ENCODE assay signal across 8 mouse cellular contexts in the genomic region with DNA sequence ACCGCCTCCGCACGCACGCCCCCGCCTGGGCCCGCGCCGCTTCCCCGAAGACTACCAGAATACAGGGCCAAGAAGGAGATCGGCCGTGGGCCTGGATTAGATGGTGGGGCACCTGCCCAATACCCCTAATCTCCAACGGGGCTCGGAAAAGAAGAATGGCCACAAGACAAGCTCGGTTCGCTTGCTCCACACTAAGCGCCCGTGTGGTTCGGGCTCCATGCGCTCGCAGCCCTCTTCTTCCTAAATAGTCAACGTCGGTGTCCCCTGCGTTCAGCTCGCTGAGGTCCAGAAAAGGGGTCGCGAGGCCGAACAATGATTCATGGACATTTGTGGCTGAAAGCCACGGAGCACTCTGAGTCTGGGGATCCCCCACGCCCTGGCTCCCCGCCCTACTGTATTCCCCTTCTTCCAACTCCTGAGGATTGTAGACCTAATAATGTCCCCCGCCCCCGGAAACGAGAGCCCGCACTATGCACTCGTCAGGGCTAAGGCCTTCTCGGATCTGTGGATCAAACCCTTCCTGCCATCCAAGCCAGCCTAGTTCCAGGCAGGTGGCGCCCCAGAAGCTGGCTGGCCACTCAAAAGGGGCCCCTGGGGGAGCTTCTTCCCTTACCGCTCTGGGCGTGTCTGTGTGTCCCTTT. TPM values are rescaled to one million over a fixed set of nuclear protein-coding genes. Genes with fewer than 3 reads are reported as not detected.
DNase-seq lines count a peak whose midpoint lies in the region; ATAC-seq lines count a peak whose summit lies in the region.

No protein-coding gene starts in this region.

- H3K4me3 ChIP-seq in lung, embryonic 16.5 days (ENCODE audit: low read length): peak overlapping the region; percentile 58
- H3K4me3 ChIP-seq in heart, embryonic 16.5 days (ENCODE audit: low read length): peak overlapping the region; percentile 66
- peak overlapping the region; percentile 57 for H3K4me3 ChIP-seq in midbrain, embryonic 11.5 days (ENCODE audit: low read depth, low read length)

- peaks cover 57% of the 10 kb centered on the region for H3K4me1 ChIP-seq in lung, embryonic 16.5 days (replicated peaks; ENCODE audit: control insufficient read depth, insufficient read depth, low read length)
- peaks cover 39% of the 10 kb centered on the region for H3K4me1 ChIP-seq in heart, embryonic 16.5 days (ENCODE audit: control insufficient read depth, insufficient read depth, low read length)
- H3K4me1 ChIP-seq in midbrain, embryonic 11.5 days (ENCODE audit: control insufficient read depth, insufficient read depth, low read length): peaks cover 32% of the 10 kb centered on the region

- H3K36me3 ChIP-seq in lung, embryonic 16.5 days (ENCODE audit: control insufficient read depth, insufficient read depth, low read length): no peaks in the 10 kb centered on the region
- no peaks in the 10 kb centered on the region for H3K36me3 ChIP-seq in heart, embryonic 16.5 days (ENCODE audit: control insufficient read depth, insufficient read depth)
- H3K36me3 ChIP-seq in midbrain, embryonic 11.5 days (ENCODE audit: control insufficient read depth, insufficient read depth, low read length): no peaks in the 10 kb centered on the region

- under 1% methylated on average over 31 of the region's 39 CpGs for WGBS in lung, embryonic 16.5 days
- WGBS in heart, embryonic 16.5 days: under 1% methylated on average over 35 of the region's 39 CpGs
- WGBS in midbrain, embryonic 11.5 days: 1% methylated on average over 39 of the region's 39 CpGs

- H3K9ac ChIP-seq in lung, embryonic 16.5 days (ENCODE audit: low read length): peak overlapping the region; percentile 63
- peak overlapping the region; percentile 70 for H3K9ac ChIP-seq in heart, embryonic 16.5 days (ENCODE audit: low read length)
- H3K9ac ChIP-seq in midbrain, embryonic 11.5 days (ENCODE audit: low read length): peak overlapping the region; percentile 72

- peak overlapping the region; percentile 99 for H3K4me2 ChIP-seq in lung, embryonic 16.5 days (ENCODE audit: low read depth, low read length)
- H3K4me2 ChIP-seq in heart, embryonic 16.5 days (ENCODE audit: low read depth, low read length): peak overlapping the region; percentile 99
- H3K4me2 ChIP-seq in midbrain, embryonic 11.5 days: peak overlapping the region; percentile 99

- H3K27me3 ChIP-seq in lung, embryonic 16.5 days (ENCODE audit: control insufficient read depth, insufficient read depth, low read depth, low read length): peaks cover 64% of the 10 kb centered on the region
- peaks cover 77% of the 10 kb centered on the region for H3K27me3 ChIP-seq in heart, embryonic 16.5 days (ENCODE audit: control insufficient read depth, insufficient read depth, low read length)
- H3K27me3 ChIP-seq in midbrain, embryonic 11.5 days (ENCODE audit: control insufficient read depth, insufficient read depth, low read length): peaks cover 73% of the 10 kb centered on the region

- ATAC-seq in lung, embryonic 16.5 days (ENCODE audit: low read depth): no peak
- ATAC-seq in heart, embryonic 16.5 days (replicated peaks; ENCODE audit: extremely low read depth, insufficient read depth, low FRiP score): no peak
- no peak for ATAC-seq in midbrain, embryonic 11.5 days (ENCODE audit: low FRiP score)

- H3K27ac ChIP-seq in lung, embryonic 16.5 days (ENCODE audit: low read length): no peak overlapping the region
- no peak overlapping the region for H3K27ac ChIP-seq in heart, embryonic 16.5 days (ENCODE audit: low read length)
- H3K27ac ChIP-seq in midbrain, embryonic 11.5 days (ENCODE audit: low read depth, low read length): no peak overlapping the region

- H3K9me3 ChIP-seq in lung, embryonic 16.5 days (ENCODE audit: control insufficient read depth, low read length): no peaks in the 10 kb centered on the region
- H3K9me3 ChIP-seq in heart, embryonic 16.5 days (replicated peaks; ENCODE audit: control insufficient read depth, low read length): no peaks in the 10 kb centered on the region
- no peaks in the 10 kb centered on the region for H3K9me3 ChIP-seq in midbrain, embryonic 11.5 days (ENCODE audit: control insufficient read depth, low read length)

- no peak for DNase-seq in lung, postnatal 36 days
- DNase-seq in cerebellum, postnatal 25 days: peak; percentile 73 to 74
- DNase-seq in midbrain, embryonic 11.5 days (ENCODE audit: low spot score, missing footprints): peak; percentile 96
- no peak for DNase-seq in testis, postnatal 10 days (ENCODE audit: low spot score)
- DNase-seq in adrenal gland, postnatal 14 days: no peak
- no peak for DNase-seq in lung, postnatal 14 days

RNA-seq across cellular contexts. Expression of gene Nptx1, which starts 0.5 kb away (rescaled TPM):
- polyA plus RNA-seq in lung, embryonic 16.5 days (2015; fragmentation: Nextera tagmentation; extraction: Ambion mirVana): 1.0 and 1.2 TPM in 2 replicates
- 0.69 and 0.74 TPM in 2 replicates for polyA plus RNA-seq in heart, embryonic 16.5 days (2015; fragmentation: Nextera tagmentation; extraction: Ambion mirVana)
- 2.5 and 3.0 TPM in 2 replicates for polyA plus RNA-seq in midbrain, embryonic 11.5 days (2014; fragmentation: Nextera tagmentation; extraction: Ambion mirVana)
- total RNA-seq in adrenal gland, postnatal 14 days (2021): 3.3 and 4.1 TPM in 2 replicates

RNA-seq across cellular contexts. Expression of gene Rptor, which starts 54.6 kb away (rescaled TPM):
- polyA plus RNA-seq in lung, embryonic 16.5 days (2015; fragmentation: Nextera tagmentation; extraction: Ambion mirVana): 7.1 TPM in 2 replicates
- 7.0 and 7.7 TPM in 2 replicates for polyA plus RNA-seq in heart, embryonic 16.5 days (2015; fragmentation: Nextera tagmentation; extraction: Ambion mirVana)
- 8.7 and 11.1 TPM in 2 replicates for polyA plus RNA-seq in midbrain, embryonic 11.5 days (2014; fragmentation: Nextera tagmentation; extraction: Ambion mirVana)
- 45.5 and 47.9 TPM in 2 replicates for total RNA-seq in adrenal gland, postnatal 14 days (2021)

RNA-seq across cellular contexts. Expression of gene Endov, which starts 56.9 kb away (rescaled TPM):
- polyA plus RNA-seq in lung, embryonic 16.5 days (2015; fragmentation: Nextera tagmentation; extraction: Ambion mirVana): 16.0 and 17.9 TPM in 2 replicates
- 9.6 and 11.1 TPM in 2 replicates for polyA plus RNA-seq in heart, embryonic 16.5 days (2015; fragmentation: Nextera tagmentation; extraction: Ambion mirVana)
- polyA plus RNA-seq in midbrain, embryonic 11.5 days (2014; fragmentation: Nextera tagmentation; extraction: Ambion mirVana): 13.2 and 14.0 TPM in 2 replicates
- total RNA-seq in adrenal gland, postnatal 14 days (2021): 19.7 and 22.4 TPM in 2 replicates

Comparison
In these comparisons a context has a peak if more than half of its experiments do, and no peak if none do; other contexts are left out.
1. DNase-seq: peak in cerebellum, postnatal 25 days (2 of 2) and midbrain, embryonic 11.5 days (single experiment); none in lung, postnatal 36 days (single experiment), testis, postnatal 10 days (single experiment), adrenal gland, postnatal 14 days (single experiment) and lung, postnatal 14 days (single experiment).
2. Peak in every context shown above with its lines, with median percentiles within 50 percentile points of each other: H3K4me2 ChIP-seq, H3K4me3 ChIP-seq and H3K9ac ChIP-seq.